Mouse (Mus musculus) stomach, postnatal 0 days (tissue): Measurements from ENCODE around the gene Kdm8.

Source experiments
- CTCF ChIP-seq: IDR thresholded peaks from 2 replicates; pipeline ENCODE4 v1.5.1; 2016; ENCODE audit warnings: antibody characterized with exemption, low read depth, mild to moderate bottlenecking, moderate library complexity
- EP300 ChIP-seq: optimal IDR thresholded peaks from 2 replicates; pipeline ENCODE3; 2016; ENCODE audit warnings: antibody characterized with exemption

- TF ChIP-seq EP300 (no peak), CTCF (no peak)
Measured at GRCm38 (mm10) chr7:125489636-125490035, 45.2 kb downstream of the Kdm8 start.
